Mouse (Mus musculus): Measurements from ENCODE around the gene Taf15. TPM values are rescaled to one million over a fixed set of nuclear protein-coding genes. Genes with fewer than 3 reads are reported as not detected.

Taf15 gene
- polyA plus RNA-seq, 1 experiment from 2014 or later, result 14.4 TPM

- Histone ChIP-seq H3K4me2 (peak overlapping the region; percentile 90), H3K4me1 (ENCODE audit: insufficient read depth) (no peaks in the 10 kb centered on the region), H3K36me3 (ENCODE audit: insufficient read depth) (no peaks in the 10 kb centered on the region), H3K27me3 (ENCODE audit: insufficient read depth, low read length) (peaks cover 43% of the 10 kb centered on the region), H3K4me3 (ENCODE audit: low read depth, low read length) (peak overlapping the region; percentile 58), H3K9ac (peak overlapping the region; percentile 51), H3K27ac (ENCODE audit: low read depth) (no peak overlapping the region), H3K9me3 (ENCODE audit: low read depth, low read length) (no peaks in the 10 kb centered on the region)
- peak; percentile 98 for DNase-seq
- TF ChIP-seq CTCF (IDR thresholded peaks at IDR 0.05; ENCODE audit: low read depth), result peak; percentile 99
- peak; percentile 96 for ATAC-seq (ENCODE audit: insufficient read depth)
- under 1% methylated on average over 66 of the region's 75 CpGs for WGBS
Observed at GRCm38 (mm10) chr11:83440081-83441064, 32.5 kb upstream of the Taf15 start.

- no peaks in the 10 kb centered on the region for H3K9me3 ChIP-seq (ENCODE audit: low read depth, low read length)
- no peak overlapping the region for H3K27ac ChIP-seq (ENCODE audit: low read depth)
- H3K9ac ChIP-seq, result no peak overlapping the region
- no peaks in the 10 kb centered on the region for H3K4me1 ChIP-seq (ENCODE audit: insufficient read depth)
- no peak for DNase-seq
- no peak for ATAC-seq (ENCODE audit: insufficient read depth)
- 47% methylated on average over 7 of the region's 7 CpGs for WGBS
- TF ChIP-seq CTCF (IDR thresholded peaks at IDR 0.05; ENCODE audit: low read depth), result no peak
- no peaks in the 10 kb centered on the region for H3K36me3 ChIP-seq (ENCODE audit: insufficient read depth)
- H3K4me3 ChIP-seq (ENCODE audit: low read depth, low read length), result no peak overlapping the region
- H3K27me3 ChIP-seq (ENCODE audit: insufficient read depth, low read length), result peaks cover 45% of the 10 kb centered on the region
- peak overlapping the region; percentile 90; the same call in 1 of the 2 replicates for H3K4me2 ChIP-seq
Observed at GRCm38 (mm10) chr11:83441235-83441634, 31.7 kb upstream of the Taf15 start.

GRCm38 (mm10) chr11:83442596-83443267 lies 30.2 kb upstream of the Taf15 start:
- DNase-seq, result peak; percentile 92
- Histone ChIP-seq H3K9me3 (ENCODE audit: low read depth, low read length) (no peaks in the 10 kb centered on the region), H3K27me3 (ENCODE audit: insufficient read depth, low read length) (peaks cover 48% of the 10 kb centered on the region), H3K4me2 (peak overlapping the region; percentile 49; the same call in 1 of the 2 replicates), H3K36me3 (ENCODE audit: insufficient read depth) (no peaks in the 10 kb centered on the region), H3K27ac (ENCODE audit: low read depth) (no peak overlapping the region), H3K9ac (no peak overlapping the region), H3K4me1 (ENCODE audit: insufficient read depth) (peaks cover 4% of the 10 kb centered on the region; the same call in 1 of the 2 replicates), H3K4me3 (ENCODE audit: low read depth, low read length) (no peak overlapping the region; the same call in 1 of the 2 replicates)
- peak; percentile 80 for TF ChIP-seq CTCF (IDR thresholded peaks at IDR 0.05; ENCODE audit: low read depth)
- 11% methylated on average over 29 of the region's 29 CpGs for WGBS
- no peak for ATAC-seq (ENCODE audit: insufficient read depth)

GRCm38 (mm10) chr11:83443824-83444223 lies 29.1 kb upstream of the Taf15 start:
- DNase-seq, result no peak
- peaks cover 48% of the 10 kb centered on the region for H3K27me3 ChIP-seq (ENCODE audit: insufficient read depth, low read length)

GRCm38 (mm10) chr11:83445001-83445400 lies 27.9 kb upstream of the Taf15 start:
- Histone ChIP-seq H3K9me3 (ENCODE audit: low read depth, low read length) (no peaks in the 10 kb centered on the region), H3K4me2 (peak overlapping the region; percentile 45), H3K27me3 (ENCODE audit: insufficient read depth, low read length) (peaks cover 48% of the 10 kb centered on the region), H3K4me3 (ENCODE audit: low read depth, low read length) (peak overlapping the region; percentile 24), H3K36me3 (ENCODE audit: insufficient read depth) (no peaks in the 10 kb centered on the region), H3K4me1 (ENCODE audit: insufficient read depth) (peaks cover 19% of the 10 kb centered on the region), H3K27ac (ENCODE audit: low read depth) (no peak overlapping the region), H3K9ac (peak overlapping the region; percentile 16; the same call in 1 of the 2 replicates)
- ATAC-seq (ENCODE audit: insufficient read depth) (no peak), DNase-seq (no peak)
- TF ChIP-seq CTCF (IDR thresholded peaks at IDR 0.05; ENCODE audit: low read depth), result peak; percentile 12; the same call in 1 of the 2 replicates
- 26% methylated on average over 19 of the region's 19 CpGs for WGBS

More at GRCm38 (mm10) chr11:83443824-83444223, 29.1 kb upstream of the Taf15 start:
- Histone ChIP-seq H3K4me3 (ENCODE audit: low read depth, low read length) (no peak overlapping the region), H3K27ac (ENCODE audit: low read depth) (no peak overlapping the region), H3K4me2 (no peak overlapping the region), H3K9ac (no peak overlapping the region), H3K4me1 (ENCODE audit: insufficient read depth) (peaks cover 14% of the 10 kb centered on the region), H3K36me3 (ENCODE audit: insufficient read depth) (no peaks in the 10 kb centered on the region), H3K9me3 (ENCODE audit: low read depth, low read length) (no peaks in the 10 kb centered on the region)
- ATAC-seq (ENCODE audit: insufficient read depth), result no peak
- TF ChIP-seq CTCF (IDR thresholded peaks at IDR 0.05; ENCODE audit: low read depth), result no peak
- 7% methylated on average over 7 of the region's 7 CpGs for WGBS

GRCm38 (mm10) chr11:83447612-83448011 lies 25.3 kb upstream of the Taf15 start:
- no peak overlapping the region for H3K9ac ChIP-seq
- no peak for DNase-seq
- no peaks in the 10 kb centered on the region for H3K9me3 ChIP-seq (ENCODE audit: low read depth, low read length)
- peaks cover 31% of the 10 kb centered on the region for H3K27me3 ChIP-seq (ENCODE audit: insufficient read depth, low read length)
- H3K4me1 ChIP-seq (ENCODE audit: insufficient read depth), result peaks cover 19% of the 10 kb centered on the region
- TF ChIP-seq CTCF (IDR thresholded peaks at IDR 0.05; ENCODE audit: low read depth), result no peak
- no peak overlapping the region; the same call in 1 of the 2 replicates for H3K27ac ChIP-seq (ENCODE audit: low read depth)
- H3K36me3 ChIP-seq (ENCODE audit: insufficient read depth), result no peaks in the 10 kb centered on the region
- H3K4me2 ChIP-seq, result no peak overlapping the region
- 45% methylated on average over 10 of the region's 10 CpGs for WGBS
- ATAC-seq (ENCODE audit: insufficient read depth), result peak; percentile 3; the same call in 1 of the 2 replicates
- H3K4me3 ChIP-seq (ENCODE audit: low read depth, low read length), result no peak overlapping the region

Data from lung, embryonic 14.5 days (tissue).